ENCODE assay signal across 8 mouse cellular contexts in genomic region chr2:139863396-139863795, GRCm38 (mm10).
DNase-seq lines count a peak whose midpoint lies in the region; ATAC-seq and TF ChIP-seq lines count a peak whose summit lies in the region.
"Not testable (repeated sequence)": the region's sequence is repeated elsewhere in the genome, so short reads cannot be mapped to it uniquely, and the experiment has no call there.

No protein-coding gene starts in this region.

- H3K9me3 ChIP-seq in intestine, embryonic 14.5 days (ENCODE audit: control insufficient read depth, low read length); midbrain, embryonic 11.5 days (ENCODE audit: control insufficient read depth, low read length): not testable (repeated sequence)

- H3K4me3 ChIP-seq in intestine, embryonic 14.5 days (ENCODE audit: low read depth, low read length); kidney, adult 2 months (ENCODE audit: insufficient read depth, low read depth, low read length); midbrain, embryonic 11.5 days (ENCODE audit: low read depth, low read length): not testable (repeated sequence)

- peak; percentile 9 for DNase-seq in intestine, embryonic 14.5 days (ENCODE audit: low spot score)
- DNase-seq in kidney, adult 11 months = peak; percentile 44
- peak; percentile 12 for DNase-seq in kidney, adult 18-20 months
- peak; percentile 72 for DNase-seq in kidney, adult 2 months
- peak; percentile 17 to 60 for DNase-seq in kidney, adult 8-10 months
- DNase-seq in kidney, adult 9 months = peak; percentile 71
- DNase-seq in kidney, postnatal 36 days = peak; percentile 12 to 37
- peak; percentile 33 for DNase-seq in midbrain, embryonic 11.5 days (ENCODE audit: low spot score, missing footprints)

- 95% methylated on average over 3 of the region's 3 CpGs for WGBS in intestine, embryonic 14.5 days
- WGBS in kidney, adult 2 months = 78% methylated on average over 3 of the region's 3 CpGs
- WGBS in midbrain, embryonic 11.5 days = 95% methylated on average over 3 of the region's 3 CpGs

- not testable (repeated sequence) for H3K36me3 ChIP-seq in intestine, embryonic 14.5 days (ENCODE audit: control insufficient read depth, insufficient read depth, low read length); kidney, adult 2 months (ENCODE audit: control insufficient read depth, insufficient read depth, low read length); midbrain, embryonic 11.5 days (ENCODE audit: control insufficient read depth, insufficient read depth, low read length)

- H3K27ac ChIP-seq in intestine, embryonic 14.5 days (ENCODE audit: low read depth); midbrain, embryonic 11.5 days (ENCODE audit: low read depth, low read length): not testable (repeated sequence)
- H3K27ac ChIP-seq in kidney, adult 2 months (ENCODE audit: insufficient read depth, low read depth, low read length) = peak overlapping the region; percentile 76

- TF ChIP-seq POLR2A in kidney, adult 2 months (IDR thresholded peaks at IDR 0.05; ENCODE audit: low read depth, low read length) = not testable (repeated sequence)

- not testable (repeated sequence) for H3K4me2 ChIP-seq in intestine, embryonic 14.5 days (ENCODE audit: low read length); midbrain, embryonic 11.5 days

- H3K9ac ChIP-seq in intestine, embryonic 14.5 days (ENCODE audit: low read length); midbrain, embryonic 11.5 days (ENCODE audit: low read length): not testable (repeated sequence)

- not testable (repeated sequence) for ATAC-seq in intestine, embryonic 14.5 days (replicated peaks; ENCODE audit: low FRiP score, low TSS enrichment, low read depth); midbrain, embryonic 11.5 days (ENCODE audit: low FRiP score)

- H3K27me3 ChIP-seq in intestine, embryonic 14.5 days (replicated peaks; ENCODE audit: control insufficient read depth, insufficient read depth, low read length); kidney, adult 2 months (replicated peaks; ENCODE audit: control insufficient read depth, insufficient read depth, low read length); midbrain, embryonic 11.5 days (ENCODE audit: control insufficient read depth, insufficient read depth, low read length): not testable (repeated sequence)

- H3K4me1 ChIP-seq in intestine, embryonic 14.5 days (replicated peaks; ENCODE audit: control insufficient read depth, insufficient read depth, low read length); midbrain, embryonic 11.5 days (ENCODE audit: control insufficient read depth, insufficient read depth, low read length): not testable (repeated sequence)
- peaks cover 11% of the 10 kb centered on the region; the same call in 1 of the 2 replicates for H3K4me1 ChIP-seq in kidney, adult 2 months (ENCODE audit: control insufficient read depth, insufficient read depth, low read length)

- TF ChIP-seq CTCF in kidney, adult 2 months (conservative IDR thresholded peaks at IDR 0.05; ENCODE audit: insufficient read depth, insufficient read length, low read depth, low read length) = not testable (repeated sequence)

Comparison
In these comparisons a context has a peak if more than half of its experiments do, and no peak if none do; other contexts are left out.
1. DNase-seq: peak in every context shown above with its lines; median percentile 72 in kidney, adult 2 months; 71 in kidney, adult 9 months; 44 in kidney, adult 11 months; 38 in kidney, adult 8-10 months; 33 in midbrain, embryonic 11.5 days; 24 in kidney, postnatal 36 days; 12 in kidney, adult 18-20 months; 9 in intestine, embryonic 14.5 days.